Mouse (Mus musculus): ENCODE measurements at regions not wholly inside any gene's neighbourhood (a gene's known extent, or its start where the extent isn't known, plus 50 kb on each side); places are given as distances from the start of the nearest gene placed in this dataset.

- no peak for DNase-seq (ENCODE audit: low read depth, low spot score)
These were observed 231.0 kb downstream of the Clic5 start for GRCm38 (mm10) chr17:44419405-44419729.

- no peak for DNase-seq (ENCODE audit: low read depth, low spot score)
These were observed 232.0 kb downstream of the Clic5 start for GRCm38 (mm10) chr17:44420098-44421070.

GRCm38 (mm10) chr17:44422161-44422560 is 233.8 kb downstream of the Clic5 start:
- DNase-seq (ENCODE audit: low read depth, low spot score): no peak

- DNase-seq (ENCODE audit: low read depth, low spot score): no peak
These were observed 234.5 kb downstream of the Clic5 start for GRCm38 (mm10) chr17:44422865-44423264.

- no peak for DNase-seq (ENCODE audit: low read depth, low spot score)
These were observed 235.1 kb downstream of the Clic5 start for GRCm38 (mm10) chr17:44423471-44423985.

- no peak for DNase-seq (ENCODE audit: low read depth, low spot score)
These were observed 244.3 kb downstream of the Clic5 start for GRCm38 (mm10) chr17:44432524-44433295.

- DNase-seq (ENCODE audit: low read depth, low spot score): no peak
These were observed 244.9 kb downstream of the Clic5 start for GRCm38 (mm10) chr17:44433296-44433653.

- DNase-seq (ENCODE audit: low read depth, low spot score): no peak
These were observed 248.2 kb downstream of the Clic5 start for GRCm38 (mm10) chr17:44436536-44437043.

- DNase-seq (ENCODE audit: low read depth, low spot score): no peak
These were observed 250.1 kb downstream of the Clic5 start for GRCm38 (mm10) chr17:44438526-44438925.

- DNase-seq (ENCODE audit: low read depth, low spot score): no peak
These were observed 255.1 kb downstream of the Clic5 start for GRCm38 (mm10) chr17:44443460-44443859.

- DNase-seq (ENCODE audit: low read depth, low spot score): no peak
These were observed 257.0 kb downstream of the Clic5 start for GRCm38 (mm10) chr17:44445361-44445760.
